Mouse (Mus musculus) frontal cortex, postnatal 10 days (tissue): ENCODE data around the gene Gzmd.
"Not testable (repeated sequence)": the region's sequence is repeated elsewhere in the genome, so short reads cannot be mapped to it uniquely, and the experiment has no call there.

Experiments used
- DNase-seq, 2 experiments: peaks; one replicate each; pipeline ENCODE4 v3.0.0; 2022; ENCODE audit warnings: low spot score in 2 of 2, mixed read lengths in 1 of 2

Gene Gzmd

DNA sequence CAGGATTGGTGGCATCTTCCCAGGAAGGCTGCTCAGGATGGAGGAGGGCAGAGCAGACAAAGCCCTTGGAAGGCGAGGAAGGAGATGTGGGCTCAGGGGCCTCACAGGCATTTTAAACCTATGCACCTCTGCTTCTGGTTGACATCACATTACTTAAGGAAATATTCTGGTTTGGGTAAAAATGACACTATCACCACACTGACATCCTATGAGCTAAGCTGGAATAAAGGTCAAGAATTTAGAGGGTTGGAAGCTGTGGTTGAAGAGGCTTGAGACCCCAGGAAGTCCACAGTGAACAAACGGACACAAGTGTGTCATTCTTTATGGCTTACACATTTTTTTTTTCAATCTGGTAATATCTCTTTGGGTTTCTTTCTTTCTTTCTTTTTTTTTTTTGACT lies at the start of gene Gzmd:
Gene Gzmd (minus strand): TSS at position 101 of the 400 bp plus-strand sequence.
- not testable (repeated sequence) for DNase-seq

DNA sequence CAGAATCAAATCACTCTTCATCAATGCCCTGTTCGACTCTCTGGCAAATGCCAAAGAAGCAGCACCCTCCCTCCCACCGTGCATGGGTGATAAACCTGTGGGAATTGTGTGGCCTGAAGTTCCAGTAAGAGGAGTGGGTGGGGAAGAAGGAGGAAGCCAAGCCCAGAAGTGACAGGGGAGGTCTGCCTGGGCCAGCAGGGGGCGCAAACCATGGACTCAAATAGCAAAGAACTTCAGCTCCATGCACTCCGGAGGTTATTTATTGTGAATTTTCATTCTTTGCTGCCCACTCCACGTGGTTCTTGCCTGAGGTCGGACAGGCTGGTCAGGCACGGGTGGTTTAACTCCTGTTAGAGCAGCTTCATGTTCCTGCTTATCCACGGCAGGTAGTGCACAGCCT lies 45.2 kb upstream of the Gzmd start:
- DNase-seq, result not testable (repeated sequence)

DNA sequence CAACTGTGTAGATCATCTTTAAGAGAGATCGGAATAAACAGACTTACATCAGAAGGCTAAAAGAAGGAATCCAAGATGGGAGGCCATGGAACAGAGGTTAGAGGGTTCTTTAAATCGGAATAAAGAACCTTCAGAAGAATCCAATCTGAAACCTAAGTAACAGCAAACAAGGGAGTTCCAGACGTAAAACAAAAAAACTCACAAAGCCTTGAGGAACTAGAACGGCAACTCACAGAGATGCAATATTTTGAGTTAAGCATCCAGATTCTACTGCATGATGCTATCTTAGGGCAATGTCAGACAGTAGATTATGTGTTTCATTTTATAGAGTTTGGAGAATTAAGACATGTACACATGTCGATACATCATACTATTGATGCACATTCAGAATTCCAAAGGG lies 42.1 kb upstream of the Gzmd start, which contains the start of gene Gzmn:
Gene Gzmn (minus strand): TSS at position 101 of the 400 bp plus-strand sequence.
- no peak for DNase-seq

DNA sequence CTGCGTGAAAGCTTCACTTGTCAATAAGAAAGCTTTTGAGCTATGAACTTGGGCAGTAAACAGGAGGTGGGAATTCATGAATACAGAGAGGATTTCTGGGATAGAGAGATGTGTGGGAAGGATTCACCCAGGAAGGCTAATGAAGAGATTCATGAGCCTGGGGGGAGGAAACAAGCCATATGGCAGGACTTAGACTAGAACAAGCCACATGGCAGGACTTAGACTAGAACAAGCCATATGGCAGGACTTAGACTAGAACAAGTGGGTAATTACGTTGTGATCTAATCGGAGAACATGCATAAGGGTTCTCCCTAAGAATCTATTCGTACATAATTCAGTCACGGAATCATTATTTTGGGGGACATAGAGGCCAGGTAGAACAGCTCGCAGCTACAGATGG lies 41.0 kb upstream of the Gzmd start:
- no peak for DNase-seq

DNA sequence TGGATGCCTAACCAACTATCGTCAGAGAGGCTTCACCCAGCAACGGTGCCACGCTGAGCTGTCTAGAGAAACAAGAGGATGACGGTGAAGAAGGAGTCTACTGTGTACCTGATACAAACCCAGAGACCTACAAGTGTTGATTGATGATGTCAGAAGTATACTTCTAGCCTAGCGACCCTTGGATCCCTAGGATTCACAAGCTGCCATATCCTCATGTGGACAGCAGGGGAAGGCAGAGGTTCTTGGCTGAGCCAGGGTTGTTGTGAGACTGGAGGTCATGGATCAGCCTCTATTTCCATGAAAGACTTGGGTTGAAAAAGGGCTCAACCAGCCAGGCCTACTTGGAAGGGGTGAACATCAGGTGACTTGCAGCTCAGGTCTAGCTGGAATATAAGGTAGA lies 40.3 kb upstream of the Gzmd start:
- DNase-seq, result no peak

DNA sequence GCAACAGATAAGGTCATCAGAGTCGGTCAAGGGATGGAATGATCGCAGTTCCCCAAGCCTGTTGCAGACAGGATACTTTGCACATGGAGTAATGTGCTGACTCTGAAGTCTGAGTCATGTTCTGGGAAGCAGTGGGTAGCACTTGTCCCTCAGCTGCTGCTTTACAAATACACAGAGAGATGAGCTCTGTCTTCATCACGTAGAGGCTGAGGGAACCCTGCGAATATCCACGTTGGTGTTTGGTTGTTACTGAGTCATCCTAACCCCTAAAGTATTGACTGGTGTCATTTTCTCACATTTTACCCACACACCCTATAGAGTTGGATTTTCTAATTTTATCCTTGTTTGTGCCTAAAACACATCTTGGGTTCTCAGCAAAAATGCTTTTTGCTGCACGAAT lies 35.6 kb upstream of the Gzmd start:
- DNase-seq, result no peak

DNA sequence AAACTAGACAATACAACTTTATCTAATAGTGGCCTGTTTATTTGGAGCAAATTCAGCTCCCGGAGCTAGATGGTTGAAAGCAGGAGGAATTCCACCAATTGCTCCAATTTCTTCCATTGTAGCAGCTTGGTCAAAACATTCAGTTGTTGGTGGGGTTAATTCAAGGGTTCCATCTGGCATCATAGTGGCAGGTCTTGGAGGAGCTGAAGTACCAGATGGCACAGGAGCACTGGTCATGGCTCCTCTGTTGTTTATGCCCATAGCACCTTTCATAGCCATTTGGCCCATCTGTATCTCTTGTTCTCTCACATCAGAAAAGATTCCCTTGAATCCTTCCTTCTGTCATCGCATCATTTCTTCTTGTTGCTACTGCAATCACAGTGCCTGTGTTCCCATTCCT lies 29.7 kb upstream of the Gzmd start:
- no peak for DNase-seq

DNA sequence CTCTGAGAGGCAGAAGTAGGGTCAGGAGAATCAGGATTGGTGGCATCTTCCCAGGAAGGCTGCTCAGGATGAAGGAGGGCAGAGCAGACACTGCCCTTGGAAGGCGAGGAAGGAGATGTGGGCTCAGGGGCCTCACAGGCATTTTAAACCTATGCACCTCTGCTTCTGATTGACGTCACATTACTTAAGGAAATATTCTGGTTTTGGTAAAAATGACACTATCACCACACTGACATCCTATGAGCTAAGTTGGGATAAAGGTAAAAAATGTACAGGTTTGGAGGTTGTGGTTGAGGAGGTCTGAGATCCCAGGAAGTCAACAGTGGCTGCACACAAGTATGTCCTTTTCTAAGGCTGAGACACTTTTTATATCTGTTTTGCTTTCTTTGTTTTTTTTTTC lies 27.1 kb upstream of the Gzmd start, which contains the start of gene Gzmg:
Gene Gzmg (minus strand): TSS at position 101 of the 400 bp plus-strand sequence.
- not testable (repeated sequence) for DNase-seq

DNA sequence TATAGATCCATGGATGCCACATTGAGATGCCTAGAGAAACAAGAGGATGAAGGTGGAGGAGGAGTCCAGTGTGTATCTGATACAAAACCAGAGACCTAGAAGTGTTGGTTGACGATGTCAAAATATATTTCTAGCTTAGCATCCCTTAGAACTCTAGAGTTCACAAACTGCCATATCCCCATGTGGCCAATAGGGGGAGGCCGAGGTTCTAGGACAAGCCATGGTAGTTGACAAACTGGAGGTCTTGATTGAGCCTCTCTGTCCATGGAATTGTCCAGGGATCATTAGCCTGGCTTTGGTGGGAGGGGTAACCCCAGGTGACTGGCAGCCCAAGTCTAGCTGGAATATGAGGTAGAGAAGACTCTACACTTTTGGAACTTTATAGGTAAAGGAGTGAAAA lies 22.9 kb upstream of the Gzmd start:
- no peak for DNase-seq

DNA sequence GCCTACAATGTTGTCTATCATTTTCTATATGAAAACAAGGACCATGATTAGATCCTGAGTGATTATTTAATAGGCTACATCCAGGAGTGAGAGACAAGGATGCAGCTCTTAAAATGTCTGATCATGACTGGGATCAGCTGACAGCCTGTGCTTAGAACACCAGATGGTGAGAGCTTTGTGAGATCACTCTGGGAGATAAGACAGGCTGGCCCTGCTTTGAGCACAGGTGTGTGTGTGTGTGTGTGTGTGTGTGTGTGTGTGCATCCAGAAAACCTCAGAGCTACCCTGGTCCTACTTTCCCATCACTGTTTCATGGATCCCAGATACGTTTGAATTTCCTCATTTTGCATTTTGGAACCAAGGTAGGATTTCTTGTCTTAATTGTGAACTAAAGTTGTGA lies 1.3 kb upstream of the Gzmd start:
- DNase-seq, result not testable (repeated sequence)

DNA sequence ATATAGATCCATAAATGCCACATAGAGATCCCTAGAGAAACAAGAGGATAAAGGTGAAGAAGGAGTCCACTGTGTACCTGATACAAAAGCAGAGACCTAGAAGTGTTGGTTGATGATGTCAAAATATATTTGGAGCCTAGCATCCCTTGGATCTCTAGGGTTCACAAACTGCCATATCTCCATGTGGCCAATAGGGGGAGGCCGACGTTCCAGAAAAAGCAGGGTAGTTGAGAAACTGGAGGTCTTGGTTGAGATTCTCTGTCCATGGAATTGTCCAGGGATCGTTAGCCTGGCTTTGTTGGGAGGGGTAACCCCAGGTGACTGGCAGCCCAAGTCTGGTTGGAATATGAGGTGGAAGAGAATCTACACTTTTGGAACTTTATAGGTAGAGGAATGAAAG lies 4.1 kb downstream of the Gzmd start:
- DNase-seq, result no peak

DNA sequence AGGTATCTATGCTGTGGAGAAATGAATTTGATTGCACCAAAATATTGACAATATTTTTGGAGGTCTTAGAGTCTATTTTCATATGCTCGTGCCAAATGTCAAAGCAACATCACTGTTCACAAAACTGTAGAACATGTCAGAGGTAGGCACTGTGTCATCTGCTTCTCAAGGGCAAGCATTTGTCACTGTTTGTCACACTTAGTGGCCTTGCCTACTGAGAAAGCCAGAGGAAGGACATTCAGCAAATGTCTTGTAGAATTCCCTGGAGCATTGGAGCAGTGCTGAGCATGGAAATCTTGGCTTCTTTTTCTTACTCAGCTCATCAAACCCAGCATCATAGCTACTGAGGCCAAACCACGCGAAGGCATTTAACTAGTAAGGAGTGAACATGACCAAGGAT lies 8.9 kb downstream of the Gzmd start:
- DNase-seq, result no peak

DNA sequence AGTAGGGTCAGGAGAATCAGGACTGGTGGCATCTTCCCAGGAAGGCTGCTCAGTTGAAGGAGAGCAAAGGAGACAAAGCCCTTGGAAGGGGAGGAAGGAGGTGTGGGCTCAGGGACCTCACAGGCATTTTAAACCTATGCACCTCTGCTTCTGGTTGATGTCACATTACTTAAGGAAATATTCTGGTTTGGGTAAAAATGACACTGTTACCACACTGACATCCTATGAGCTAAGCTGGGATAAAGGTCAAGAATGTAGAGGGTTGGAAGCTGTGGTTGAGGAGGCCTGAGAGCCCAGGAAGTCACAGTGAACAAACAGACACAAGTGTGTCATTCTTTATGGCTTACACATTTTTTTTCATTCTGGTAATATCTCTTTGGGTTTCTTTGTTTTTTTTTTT lies 11.9 kb downstream of the Gzmd start, which contains the start of gene Gzme:
Gene Gzme (minus strand): TSS at position 101 of the 400 bp plus-strand sequence.
- DNase-seq, result no peak

DNA sequence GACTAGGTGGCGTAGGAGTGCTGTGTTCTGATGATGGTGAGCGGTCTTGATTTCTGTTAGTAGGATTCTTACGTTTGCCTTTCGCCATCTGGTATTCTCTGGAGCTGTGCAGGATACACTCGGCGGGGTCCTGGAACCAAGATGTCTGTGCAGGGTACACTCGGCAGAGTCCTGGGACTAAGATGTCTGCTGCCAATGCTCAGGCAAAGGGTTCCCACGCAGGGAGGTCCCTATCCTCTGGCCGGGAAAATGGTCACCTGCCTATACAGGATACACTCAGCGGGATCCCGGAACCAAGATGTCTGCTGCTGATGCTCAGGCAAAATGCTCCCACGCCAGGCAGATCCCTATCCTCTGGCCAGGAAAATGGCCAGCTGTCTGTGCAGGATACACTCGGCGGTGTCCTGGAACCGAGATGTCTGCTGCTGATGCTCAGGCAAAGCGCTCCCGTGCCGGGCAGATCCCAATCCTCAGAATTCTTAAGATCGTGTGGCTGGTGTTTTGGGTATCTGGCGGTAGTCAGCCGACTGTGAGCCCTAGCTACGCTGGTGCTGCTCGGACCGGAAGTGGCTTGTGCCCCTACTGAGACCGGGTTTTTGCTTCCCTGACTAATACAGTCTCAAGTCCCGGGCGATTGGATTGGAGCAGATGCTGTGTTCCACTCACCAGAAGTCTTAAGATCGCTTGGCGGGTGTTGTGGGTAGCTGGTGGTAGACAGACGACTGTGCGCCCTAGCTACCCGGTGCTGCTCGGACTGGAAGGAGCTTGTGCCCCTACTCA lies 16.7 kb downstream of the Gzmd start:
- DNase-seq, result not testable (repeated sequence)

DNA sequence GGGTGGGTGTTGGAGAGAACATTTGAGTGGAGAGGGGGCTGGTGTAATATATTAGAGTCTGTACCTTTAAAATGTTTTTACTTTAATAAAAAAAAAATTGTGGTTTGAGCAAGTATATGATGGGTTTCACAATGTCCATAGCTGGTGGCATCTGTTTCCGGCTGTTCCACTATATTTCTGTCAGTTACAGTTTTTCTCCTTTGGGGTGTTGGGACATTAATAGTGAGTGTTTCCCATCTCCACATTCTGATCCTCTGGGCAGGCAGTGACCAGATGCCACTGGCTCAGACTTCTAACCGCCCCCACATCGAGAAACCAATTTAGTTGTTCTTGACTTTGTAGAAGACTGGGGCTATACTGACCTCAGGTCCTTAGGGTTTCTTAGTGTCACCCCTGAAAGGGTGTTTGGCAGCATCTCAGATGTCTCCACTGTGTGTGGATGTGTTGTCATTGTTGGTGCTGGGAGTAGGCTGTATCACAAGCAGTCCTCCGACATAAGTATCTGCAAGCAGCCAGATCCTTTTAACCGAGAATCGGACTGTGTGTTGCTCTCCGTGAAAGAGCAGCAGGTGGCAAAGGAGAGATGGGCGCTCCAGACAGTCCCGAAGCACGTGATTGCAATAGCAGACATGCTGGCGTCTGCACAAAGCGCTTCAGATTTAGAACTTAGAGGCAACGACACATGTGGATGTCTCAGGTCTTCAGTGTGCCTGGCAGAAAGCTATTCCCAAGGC lies 26.8 kb downstream of the Gzmd start:
- no peak for DNase-seq

DNA sequence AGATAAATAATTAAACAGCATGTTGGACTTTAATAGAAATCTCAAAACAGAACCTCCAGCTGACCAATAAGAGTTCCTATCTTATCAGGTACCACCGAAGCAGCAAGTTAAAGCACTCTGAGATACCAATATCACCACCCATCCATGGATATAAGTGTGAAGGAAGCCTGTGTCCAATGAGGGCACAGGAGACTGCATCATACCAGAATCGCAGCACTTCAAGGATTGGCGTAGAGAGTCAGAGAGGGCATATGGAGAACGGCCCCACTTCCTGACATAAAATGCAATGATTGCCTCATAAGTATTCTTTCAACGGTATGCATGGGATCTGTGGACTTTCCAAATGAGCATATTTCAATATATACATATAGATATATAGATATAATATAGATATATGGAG lies 27.4 kb downstream of the Gzmd start:
- no peak for DNase-seq

DNA sequence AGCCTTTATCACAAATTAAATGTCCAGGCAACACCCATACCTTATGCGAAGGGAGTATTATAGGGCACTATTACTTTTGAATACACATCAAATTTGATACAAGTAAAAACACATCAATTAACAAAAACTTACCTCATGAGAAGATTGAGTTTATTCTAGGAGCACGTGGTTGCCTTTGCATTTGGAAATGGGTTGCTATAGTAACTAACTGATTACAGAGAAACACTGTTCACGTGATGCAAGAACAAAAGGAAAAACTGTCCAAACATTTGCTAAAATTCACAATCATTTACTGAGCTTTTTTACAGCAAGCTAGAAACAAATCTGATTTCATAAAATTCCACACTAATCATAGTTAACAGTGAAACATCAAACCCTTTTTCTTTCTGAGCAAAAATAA lies 29.0 kb downstream of the Gzmd start:
- no peak for DNase-seq

DNA sequence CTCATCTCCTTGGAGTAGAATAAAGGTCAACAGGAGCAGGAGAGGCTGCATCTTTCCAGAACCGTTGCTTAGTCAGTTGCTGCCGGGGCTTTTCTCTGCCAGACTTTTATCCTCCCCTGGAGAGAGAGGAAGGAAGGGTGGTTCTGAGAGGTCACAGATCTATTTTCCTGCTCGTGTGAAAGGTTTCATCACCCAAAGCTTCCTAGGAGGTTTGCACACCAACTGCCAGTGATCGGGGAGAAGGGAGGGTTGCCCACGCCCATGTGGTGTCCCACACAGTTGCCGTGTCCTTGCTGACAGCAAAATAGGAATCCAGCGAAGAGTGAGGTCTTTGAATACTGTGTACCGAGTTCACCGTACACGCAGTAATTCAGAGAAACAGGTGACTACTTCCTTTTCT lies 30.0 kb downstream of the Gzmd start, which contains the start of gene Ctsg:
Gene Ctsg (minus strand): TSS at position 189 of the 400 bp plus-strand sequence.
- no peak for DNase-seq

DNA sequence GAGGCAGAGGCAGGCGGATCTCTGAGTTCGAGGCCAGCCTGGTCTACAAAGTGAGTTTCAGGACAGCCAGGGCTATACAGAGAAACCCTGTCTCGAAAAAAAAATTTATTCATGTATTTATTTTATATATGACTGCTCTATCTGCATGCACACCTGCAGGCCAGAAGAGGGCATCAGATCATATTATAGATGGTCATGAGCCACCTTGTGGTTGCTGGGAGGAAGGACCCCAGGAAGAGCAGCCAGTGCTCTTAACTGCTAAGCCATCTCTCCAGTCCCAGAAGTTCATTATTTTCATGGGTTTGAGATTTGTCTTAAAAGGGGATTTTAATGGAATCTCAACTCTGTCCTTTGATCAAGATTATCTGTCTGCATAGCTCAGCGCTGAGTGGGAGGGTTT lies 33.5 kb downstream of the Gzmd start:
- no peak for DNase-seq

DNA sequence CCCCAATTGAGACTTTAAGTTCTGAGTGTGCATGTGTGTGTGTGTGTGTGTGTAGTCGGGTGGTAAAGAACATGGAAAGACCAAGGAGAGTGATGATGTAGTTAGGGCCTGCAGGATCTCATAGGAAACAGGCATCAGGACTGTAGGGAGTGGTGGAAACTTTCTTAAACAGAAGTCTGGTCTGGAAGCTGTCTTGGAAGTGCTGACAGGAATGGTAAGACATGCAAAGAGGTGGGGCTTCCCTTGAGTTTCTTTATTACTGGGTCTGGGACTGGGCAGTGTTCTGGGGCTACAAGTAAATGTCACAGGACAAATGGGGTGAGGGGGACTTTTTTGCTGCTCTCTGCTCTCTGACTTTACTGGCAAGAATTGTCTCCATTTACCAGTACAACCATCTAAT lies 34.8 kb downstream of the Gzmd start:
- DNase-seq, result no peak

DNA sequence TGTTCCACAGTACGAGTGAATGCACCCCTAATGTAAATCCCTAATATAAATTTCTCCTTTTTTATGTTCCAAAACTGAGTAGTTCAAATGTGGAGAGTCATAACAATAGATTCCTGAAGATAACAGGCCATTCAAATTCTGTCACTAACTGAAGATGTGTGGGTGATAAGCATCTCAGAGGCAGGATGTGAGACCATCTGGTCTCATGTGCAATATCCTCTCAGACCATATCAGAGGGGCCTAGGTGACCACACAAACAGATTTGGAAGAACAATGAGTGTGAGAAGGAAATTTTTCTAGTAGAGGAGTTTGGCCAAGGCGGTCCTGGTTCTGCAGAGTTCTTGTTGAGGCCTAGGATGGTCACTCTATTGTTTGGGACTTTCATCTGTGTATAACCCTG lies 39.1 kb downstream of the Gzmd start:
- DNase-seq, result no peak

DNA sequence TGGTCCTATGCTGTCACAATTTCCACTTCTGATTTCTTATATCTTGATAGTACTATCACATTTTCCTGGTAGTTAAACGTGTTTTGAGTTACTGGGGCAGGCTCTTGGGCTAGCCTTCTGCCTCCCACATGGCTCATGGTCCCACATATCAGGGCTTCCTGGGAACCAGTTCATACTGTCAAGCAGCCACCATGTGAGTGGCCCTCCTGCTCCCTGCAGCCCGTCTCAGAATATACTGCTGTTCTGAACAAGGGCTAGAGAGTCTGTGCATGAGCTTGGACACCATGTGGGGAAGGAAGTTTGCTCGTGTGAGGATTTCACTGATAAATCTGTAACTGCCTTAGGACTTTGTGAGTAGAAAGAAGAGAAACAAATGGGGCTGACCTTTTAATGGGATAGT lies 45.7 kb downstream of the Gzmd start:
- no peak for DNase-seq

DNA sequence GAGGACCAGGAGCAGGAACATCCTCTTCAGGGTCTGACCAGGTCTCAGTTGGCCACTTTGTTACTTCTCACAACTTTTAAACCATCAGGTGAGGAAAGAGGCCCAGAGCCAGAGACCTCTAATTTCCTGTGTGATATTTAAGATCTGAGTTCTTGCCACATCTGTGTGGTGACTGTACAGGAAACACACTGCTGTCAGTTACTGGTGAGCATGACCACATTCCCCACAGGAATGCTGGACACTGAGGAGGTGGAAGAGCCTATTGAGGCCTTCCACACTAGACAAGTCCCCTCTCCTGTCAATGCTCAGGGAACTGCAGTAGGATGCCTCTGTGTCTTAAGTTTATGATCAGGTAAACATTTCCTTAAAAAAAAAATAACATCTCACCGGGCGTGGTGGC lies 47.2 kb downstream of the Gzmd start, which contains the start of gene Mcpt8:
Gene Mcpt8 (minus strand): TSS at position 107 of the 400 bp plus-strand sequence.
- DNase-seq, result no peak
